Comparison of ENCODE assay signal across 11 mouse cellular contexts in the genomic region with DNA sequence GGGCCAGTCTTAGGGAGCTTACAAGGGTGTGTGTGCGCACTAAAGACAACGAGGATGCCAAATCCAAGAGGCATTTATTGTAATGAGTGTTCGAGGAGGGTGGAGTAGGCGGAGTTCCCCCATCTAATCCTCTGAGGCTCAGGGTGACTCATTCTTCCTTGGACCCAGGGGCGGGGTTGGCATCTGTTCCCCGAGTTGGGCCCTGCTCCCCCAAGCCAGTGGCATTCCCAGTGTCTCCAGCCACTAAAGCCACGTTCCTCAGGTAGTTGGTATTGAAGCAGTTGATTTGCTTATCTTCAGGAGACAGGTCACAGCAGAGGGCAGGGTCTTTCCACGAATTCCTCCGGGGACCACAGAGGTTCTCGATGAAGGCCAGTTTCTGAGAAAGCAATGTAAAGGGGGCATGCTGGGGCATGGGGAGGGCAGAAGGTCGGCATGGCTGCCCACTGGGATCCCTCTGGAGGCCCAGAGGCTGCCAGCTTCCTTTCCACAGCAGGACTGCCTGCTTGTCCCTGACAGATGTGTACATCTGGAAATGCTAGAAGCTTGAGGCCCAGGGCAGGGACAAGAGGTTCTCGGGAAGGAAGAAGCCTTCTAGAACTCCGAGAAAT. TPM values are rescaled to one million over a fixed set of nuclear protein-coding genes. Genes with fewer than 3 reads are reported as not detected.
DNase-seq lines count a peak whose midpoint lies in the region; ATAC-seq lines count a peak whose summit lies in the region.
"Had no signal": no experiment of that assay in that cellular context is flagged by ENCODE, and none has a peak within 500 bp of the region (broad histone marks: within the 10 kb centered on the region; RNA-seq: fewer than 3 reads in every experiment).

No protein-coding gene starts in this region.

- peaks cover 9% of the 10 kb centered on the region; the same call in 1 of the 2 replicates for H3K36me3 ChIP-seq in intestine, embryonic 16.5 days (ENCODE audit: control insufficient read depth, insufficient read depth, low read length)
- H3K36me3 ChIP-seq in kidney, embryonic 15.5 days, result peaks cover 36% of the 10 kb centered on the region

- H3K9me3 ChIP-seq in intestine, embryonic 16.5 days (ENCODE audit: control insufficient read depth, low read length), result no peaks in the 10 kb centered on the region
- no peaks in the 10 kb centered on the region for H3K9me3 ChIP-seq in kidney, embryonic 15.5 days (replicated peaks)
- H3K9me3 ChIP-seq: hindbrain, embryonic 12.5 days had no signal

- 0 out of 2 replicates have a peak overlapping the region, but pooled peaks have one; percentile 4 for H3K27ac ChIP-seq in brown adipose tissue, adult 24 weeks (replicated peaks; ENCODE audit: low read depth, low read length)
- peak overlapping the region; percentile 12; the same call in 1 of the 2 replicates for H3K27ac ChIP-seq in intestine, embryonic 16.5 days (ENCODE audit: low read length)
- H3K27ac ChIP-seq in kidney, embryonic 15.5 days, result no peak overlapping the region
- H3K27ac ChIP-seq: hindbrain, embryonic 12.5 days had no signal

- 0 out of 2 replicates have a peak overlapping the region, but pooled peaks have one; percentile 1 for H3K9ac ChIP-seq in intestine, embryonic 16.5 days (ENCODE audit: low read depth, low read length)
- H3K9ac ChIP-seq in kidney, embryonic 15.5 days, result no peak overlapping the region
- H3K9ac ChIP-seq: hindbrain, embryonic 12.5 days; lung, embryonic 14.5 days had no signal

- peak; percentile 62 to 66 for DNase-seq in urinary bladder, postnatal 36 days (ENCODE audit: low spot score in 2 of 2)
- DNase-seq in urinary bladder, postnatal 4 days (ENCODE audit: low spot score in 2 of 2), result no peak
- peak; percentile 58 for DNase-seq in testis, postnatal 10 days (ENCODE audit: low spot score)
- no peak for DNase-seq in left cerebral cortex, adult 11 months (ENCODE audit: low spot score)
- no peak for DNase-seq in kidney, postnatal 25 days
- DNase-seq: lung, embryonic 14.5 days had no signal

- 75% methylated on average over 13 of the region's 13 CpGs for WGBS in intestine, embryonic 16.5 days
- WGBS in kidney, embryonic 15.5 days, result 81% methylated on average over 13 of the region's 13 CpGs

- H3K4me1 ChIP-seq in brown adipose tissue, adult 24 weeks (ENCODE audit: control insufficient read depth, insufficient read depth, insufficient read length, low read length), result peaks cover 7% of the 10 kb centered on the region; the same call in 1 of the 2 replicates
- H3K4me1 ChIP-seq in intestine, embryonic 16.5 days (ENCODE audit: control insufficient read depth, insufficient read depth, low read length), result peaks cover 6% of the 10 kb centered on the region; the same call in 1 of the 2 replicates
- peaks cover 54% of the 10 kb centered on the region for H3K4me1 ChIP-seq in kidney, embryonic 15.5 days
- H3K4me1 ChIP-seq: hindbrain, embryonic 12.5 days had no signal

- no peak overlapping the region for H3K4me3 ChIP-seq in brown adipose tissue, adult 24 weeks (ENCODE audit: insufficient read depth, low read depth, low read length)
- H3K4me3 ChIP-seq in intestine, embryonic 16.5 days (ENCODE audit: low read length), result no peak overlapping the region
- H3K4me3 ChIP-seq in kidney, embryonic 15.5 days (replicated peaks), result no peak overlapping the region
- H3K4me3 ChIP-seq: hindbrain, embryonic 12.5 days had no signal

- peak; percentile 49; the same call in 1 of the 2 replicates for ATAC-seq in intestine, embryonic 16.5 days
- ATAC-seq in kidney, embryonic 15.5 days (replicated peaks; ENCODE audit: low FRiP score), result no peak
- ATAC-seq: forebrain, embryonic 16.5 days had no signal

- H3K27me3 ChIP-seq in intestine, embryonic 16.5 days (replicated peaks; ENCODE audit: control insufficient read depth, insufficient read depth, low read length), result no peaks in the 10 kb centered on the region
- H3K27me3 ChIP-seq in kidney, embryonic 15.5 days, result no peaks in the 10 kb centered on the region
- H3K27me3 ChIP-seq: hindbrain, embryonic 12.5 days had no signal

- H3K4me2 ChIP-seq in intestine, embryonic 16.5 days (ENCODE audit: low read depth, low read length), result no peak overlapping the region
- H3K4me2 ChIP-seq in kidney, embryonic 15.5 days, result no peak overlapping the region
- H3K4me2 ChIP-seq: hindbrain, embryonic 12.5 days; lung, embryonic 14.5 days had no signal

RNA-seq across cellular contexts. Expression of a gene that starts 5.2 kb away (rescaled TPM):
- 41.5 and 48.8 TPM in 2 replicates for polyA plus RNA-seq in brown adipose tissue, adult 24 weeks (2012; ENCODE audit: insufficient read depth, insufficient read length, missing spikeins)
- polyA plus RNA-seq in intestine, embryonic 16.5 days (2015; fragmentation: Nextera tagmentation; extraction: Ambion mirVana), result 15.3 and 17.8 TPM in 2 replicates
- polyA plus RNA-seq in kidney, embryonic 15.5 days (2015; fragmentation: Nextera tagmentation; extraction: Ambion mirVana), result 177 and 231 TPM in 2 replicates

RNA-seq across cellular contexts. Expression of a gene that starts 25.8 kb away (rescaled TPM):
- polyA plus RNA-seq in brown adipose tissue, adult 24 weeks (2012; ENCODE audit: insufficient read depth, insufficient read length, missing spikeins), result 32.1 and 47.7 TPM in 2 replicates
- 56.3 and 58.9 TPM in 2 replicates for polyA plus RNA-seq in intestine, embryonic 16.5 days (2015; fragmentation: Nextera tagmentation; extraction: Ambion mirVana)
- polyA plus RNA-seq in kidney, embryonic 15.5 days (2015; fragmentation: Nextera tagmentation; extraction: Ambion mirVana), result 47.3 and 58.4 TPM in 2 replicates

RNA-seq across cellular contexts. Expression of a gene that starts 46.5 kb away (rescaled TPM):
- polyA plus RNA-seq in brown adipose tissue, adult 24 weeks (2012; ENCODE audit: insufficient read depth, insufficient read length, missing spikeins), result 2.5 and 6.6 TPM in 2 replicates
- polyA plus RNA-seq in intestine, embryonic 16.5 days (2015; fragmentation: Nextera tagmentation; extraction: Ambion mirVana), result 2.5 and 3.2 TPM in 2 replicates
- 4.0 and 6.3 TPM in 2 replicates for polyA plus RNA-seq in kidney, embryonic 15.5 days (2015; fragmentation: Nextera tagmentation; extraction: Ambion mirVana)

Comparison
In these comparisons a context has a peak if more than half of its experiments do, and no peak if none do; other contexts are left out.
1. DNase-seq: peak in urinary bladder, postnatal 36 days (2 of 2) and testis, postnatal 10 days (single experiment); none in urinary bladder, postnatal 4 days (0 of 2), left cerebral cortex, adult 11 months (single experiment) and kidney, postnatal 25 days (0 of 2).